Mouse (Mus musculus): ENCODE data around the gene Chrdl2.
"Not testable (repeated sequence)": the region's sequence is repeated elsewhere in the genome, so short reads cannot be mapped to it uniquely, and the experiment has no call there.

Gene Chrdl2

DNA sequence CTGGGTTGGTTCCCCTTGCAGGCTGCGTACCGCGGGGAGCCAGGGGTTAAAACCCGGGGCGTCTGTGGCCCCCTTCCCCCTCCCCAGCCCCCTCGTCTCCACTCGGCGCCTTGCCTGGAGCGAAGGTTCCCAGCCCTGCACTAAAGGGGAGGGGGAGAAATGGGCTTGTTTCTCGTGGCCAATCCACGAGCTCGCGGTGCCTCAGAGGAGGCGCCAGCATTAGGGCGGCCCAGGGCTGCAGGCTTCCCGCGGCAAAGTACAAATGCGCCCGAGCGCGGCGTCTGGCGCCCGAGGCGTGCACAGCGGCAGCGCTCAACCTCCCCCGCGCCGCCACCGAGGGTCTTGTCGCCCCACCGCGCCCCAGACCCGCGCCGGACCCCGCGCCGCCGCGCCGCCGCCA is at the start of gene Chrdl2:
Gene Chrdl2 (plus strand): TSS at position 383 of the 400 bp plus-strand sequence.
- no peak for DNase-seq (ENCODE audit: low spot score in 2 of 2)

DNA sequence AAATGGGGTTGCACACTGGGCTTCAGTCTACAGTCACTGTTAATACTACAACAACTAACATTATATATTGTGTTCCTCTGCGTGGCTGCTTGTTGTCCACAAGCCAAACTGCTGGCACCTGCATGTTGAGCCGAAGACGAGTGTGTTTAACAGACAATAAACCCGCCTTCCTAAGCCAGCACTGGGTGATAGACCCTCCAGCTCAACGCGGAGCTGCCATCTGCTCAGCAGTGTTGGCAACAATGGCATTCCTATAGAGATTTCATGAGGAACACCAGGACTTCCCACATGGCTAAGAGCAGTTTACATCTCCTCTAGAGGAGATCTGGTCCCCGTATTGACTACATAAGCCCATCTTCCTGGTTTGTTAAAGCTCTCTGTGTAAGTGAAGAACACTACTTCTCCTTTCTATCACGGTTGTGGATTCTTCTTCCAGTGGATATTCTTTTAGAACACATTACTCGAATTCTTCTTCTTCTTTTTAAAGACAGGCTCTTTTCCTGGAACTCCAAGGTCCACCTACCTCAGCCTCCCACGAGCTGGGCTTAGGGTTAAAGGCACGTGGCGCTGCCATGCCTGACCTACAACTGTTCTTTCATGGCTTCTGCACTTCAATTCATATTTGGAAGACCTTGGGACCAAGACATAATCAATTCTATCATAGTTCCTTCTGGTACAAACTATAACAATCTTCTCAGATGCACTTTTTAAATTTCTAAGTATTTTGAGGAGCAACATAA is 48.6 kb upstream of the Chrdl2 start:
- DNase-seq (ENCODE audit: low spot score in 2 of 2): no peak

DNA sequence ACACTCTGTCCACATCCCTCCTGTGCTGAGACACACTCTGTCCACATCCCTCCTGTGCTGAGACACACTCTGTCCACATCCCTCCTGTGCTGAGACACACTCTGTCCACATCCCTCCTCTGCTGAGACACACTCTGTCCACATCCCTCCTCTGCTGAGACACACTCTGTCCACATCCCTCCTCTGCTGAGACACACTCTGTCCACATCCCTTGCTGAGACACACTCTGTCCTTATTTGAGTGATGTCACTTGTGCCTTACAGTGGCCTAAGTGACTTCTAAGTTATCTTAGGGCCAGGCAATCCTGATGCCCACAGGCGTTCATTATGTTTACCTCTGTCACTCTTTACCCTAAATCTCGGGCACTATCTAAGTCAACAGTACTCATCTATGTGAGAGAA is 45.4 kb upstream of the Chrdl2 start:
- DNase-seq (ENCODE audit: low spot score in 2 of 2): not testable (repeated sequence)

DNA sequence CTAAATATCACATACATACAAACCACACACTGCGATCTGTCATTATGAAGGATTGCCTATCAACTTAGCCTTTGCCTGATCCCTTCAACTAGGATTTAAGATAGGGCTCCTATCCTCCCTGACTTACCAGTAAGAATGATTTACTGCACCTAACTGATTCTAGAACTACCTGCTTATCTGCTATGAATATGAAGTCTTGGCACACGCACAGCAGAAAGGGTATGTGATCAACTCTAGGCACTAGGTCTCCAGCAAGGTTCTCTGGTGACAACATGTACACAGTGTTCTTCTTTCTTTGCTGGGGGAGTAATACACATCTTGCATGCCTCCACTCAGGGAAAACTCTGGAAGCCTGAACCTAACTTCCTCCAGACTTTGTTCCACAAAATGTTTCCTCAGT is 44.5 kb upstream of the Chrdl2 start:
- no peak for DNase-seq (ENCODE audit: low spot score in 2 of 2)

DNA sequence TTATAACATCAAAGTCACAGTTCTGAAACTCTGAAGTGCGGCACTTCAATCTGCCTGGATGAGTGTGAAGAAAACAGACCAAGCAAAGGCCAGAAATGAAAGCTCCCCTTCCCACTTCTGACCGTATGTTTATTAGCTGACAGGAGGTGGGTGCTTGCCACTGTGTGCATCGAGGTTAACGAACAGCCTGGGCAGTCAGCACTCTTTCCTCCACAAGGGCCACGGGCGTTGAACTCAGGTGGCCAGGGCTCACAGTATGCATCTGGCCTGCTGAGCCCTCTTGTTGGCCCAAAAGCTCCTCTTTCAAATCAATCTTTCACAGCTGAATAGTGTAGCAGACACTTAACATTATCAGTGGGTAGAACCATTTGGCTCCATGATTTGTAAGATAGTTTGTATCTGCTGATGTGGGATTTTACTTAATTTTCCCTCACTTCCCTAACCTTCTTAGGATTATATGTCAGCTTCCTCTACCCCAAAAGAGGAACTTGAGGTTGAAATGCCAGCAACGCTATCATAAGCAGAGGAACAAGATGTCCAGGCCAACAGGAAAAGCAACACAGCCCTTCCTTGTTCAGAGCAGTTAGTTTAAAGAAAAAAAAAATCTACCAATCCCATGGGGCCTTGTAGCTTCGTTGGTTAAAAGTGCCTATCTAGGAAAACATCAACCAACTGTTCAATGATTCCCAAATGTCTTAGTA is 43.3 kb upstream of the Chrdl2 start:
- no peak for DNase-seq (ENCODE audit: low spot score in 2 of 2)

DNA sequence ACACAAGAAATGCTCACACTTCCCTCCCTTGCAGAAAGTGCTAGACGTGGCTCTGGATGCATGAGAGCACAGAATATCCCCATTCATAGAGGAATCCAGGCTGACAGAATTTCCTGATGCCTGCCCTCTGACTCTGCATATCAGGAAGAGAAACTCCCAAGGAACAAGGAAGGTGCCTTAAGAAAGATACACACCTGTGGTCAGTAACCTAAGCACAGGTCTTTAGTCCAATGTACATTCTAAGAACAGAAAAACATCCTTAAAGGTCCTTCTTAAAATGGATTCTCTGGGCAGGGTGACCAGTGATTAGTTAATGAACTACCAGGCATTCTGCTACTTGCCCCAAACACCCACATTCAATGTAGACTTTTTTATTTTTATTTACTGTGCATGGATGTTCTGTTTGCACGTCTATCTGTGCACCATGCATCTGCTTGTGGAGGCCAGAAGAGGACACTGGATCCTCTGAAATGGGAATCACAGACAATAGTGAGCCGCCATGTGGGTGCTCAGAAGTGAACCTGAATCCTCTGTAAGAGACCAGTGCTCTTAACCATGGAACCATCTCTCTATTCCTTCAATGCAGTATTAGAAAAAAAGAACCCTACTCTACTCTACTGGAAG is 42.6 kb upstream of the Chrdl2 start:
- no peak for DNase-seq (ENCODE audit: low spot score in 2 of 2)

DNA sequence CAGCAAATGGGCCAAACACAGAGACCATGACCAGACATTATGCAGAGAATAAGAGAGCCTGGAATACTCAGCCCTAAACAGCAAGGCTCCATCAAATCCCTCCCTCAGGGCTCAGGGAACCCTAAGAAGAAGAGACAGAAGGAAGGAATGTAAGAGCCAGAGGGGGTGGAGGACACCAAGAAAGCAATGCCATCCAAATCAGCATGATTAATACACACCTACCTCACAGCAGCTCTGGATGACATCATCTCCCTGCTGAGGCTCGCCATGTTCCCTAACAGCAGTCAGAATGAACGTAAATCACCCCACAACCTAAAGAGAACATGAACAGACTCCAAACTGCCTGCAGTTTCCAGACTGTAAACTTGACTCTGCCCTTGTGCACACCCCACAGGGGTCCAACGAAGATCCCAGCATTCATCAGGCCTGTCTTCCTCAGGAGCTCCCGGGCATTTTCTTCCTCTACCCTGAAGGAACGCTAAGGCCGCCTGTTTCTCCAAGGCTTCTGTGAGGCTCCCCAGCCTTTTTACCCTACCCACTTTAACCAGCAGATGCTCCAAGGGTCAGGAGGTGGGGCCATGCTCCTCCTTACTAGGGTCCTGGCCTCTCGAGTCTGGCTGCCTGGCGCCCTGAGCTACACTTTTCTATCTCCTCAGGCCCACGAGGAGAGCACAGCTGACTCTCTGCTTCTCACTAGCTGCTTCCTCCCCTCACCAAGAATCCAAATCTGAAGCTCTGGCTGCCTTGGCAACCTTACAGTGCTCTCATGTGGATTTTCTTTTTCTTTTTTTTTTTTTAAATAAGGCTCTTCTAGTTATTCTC is 40.7 kb upstream of the Chrdl2 start:
- DNase-seq (ENCODE audit: low spot score in 2 of 2): no peak

DNA sequence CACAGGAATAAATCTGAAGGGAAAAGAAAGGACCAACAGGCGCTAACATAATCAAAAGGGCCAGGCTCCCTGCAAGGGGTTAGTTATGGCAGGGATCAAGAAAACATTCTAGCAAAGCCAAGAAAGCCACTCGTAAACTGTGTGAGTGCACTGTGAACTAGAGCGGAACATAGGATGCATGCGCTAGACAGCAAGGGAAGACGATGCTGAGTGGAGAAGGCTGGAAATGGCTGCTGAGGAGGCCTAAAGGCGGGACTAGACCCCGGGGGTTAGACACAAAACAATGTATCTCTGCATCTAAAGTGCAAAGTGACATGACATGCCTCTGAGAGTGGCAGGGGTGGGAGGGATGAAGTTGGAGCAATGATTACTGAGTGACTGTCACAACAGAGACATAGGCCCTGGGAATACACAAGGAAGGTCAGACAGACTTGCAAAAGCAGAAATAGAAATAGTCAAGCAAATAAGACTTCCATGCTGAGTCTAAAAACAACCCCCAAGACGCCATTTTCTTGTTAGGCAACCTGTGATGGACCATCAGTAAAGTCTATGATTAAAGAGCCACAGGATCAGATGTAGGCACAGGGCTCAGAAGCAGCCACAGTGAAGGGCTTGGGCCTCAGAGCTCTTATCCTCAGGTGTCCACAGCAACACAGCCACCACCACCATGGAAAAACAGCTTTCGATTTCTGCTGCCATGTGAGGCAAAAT is 39.8 kb upstream of the Chrdl2 start:
- DNase-seq (ENCODE audit: low spot score in 2 of 2): no peak

DNA sequence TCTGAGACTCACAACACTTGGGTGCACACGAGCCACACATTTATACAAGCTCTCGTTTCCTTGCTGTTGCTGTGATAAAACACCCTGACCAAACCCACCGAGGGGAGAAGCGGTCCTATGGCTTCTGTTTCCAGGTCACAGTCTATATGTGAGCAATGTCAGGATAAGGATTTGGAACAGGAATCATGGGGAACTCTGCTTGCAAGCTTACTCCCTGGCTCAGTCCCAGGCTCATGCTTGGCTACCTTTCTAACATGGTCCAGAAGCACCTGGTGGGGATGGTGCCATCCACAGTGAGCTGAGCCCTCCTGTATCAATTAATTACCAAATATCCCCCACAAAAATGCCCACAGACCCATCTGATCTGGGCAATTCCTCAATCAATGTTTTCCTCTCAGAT is 36.8 kb upstream of the Chrdl2 start:
- no peak for DNase-seq (ENCODE audit: low spot score in 2 of 2)

DNA sequence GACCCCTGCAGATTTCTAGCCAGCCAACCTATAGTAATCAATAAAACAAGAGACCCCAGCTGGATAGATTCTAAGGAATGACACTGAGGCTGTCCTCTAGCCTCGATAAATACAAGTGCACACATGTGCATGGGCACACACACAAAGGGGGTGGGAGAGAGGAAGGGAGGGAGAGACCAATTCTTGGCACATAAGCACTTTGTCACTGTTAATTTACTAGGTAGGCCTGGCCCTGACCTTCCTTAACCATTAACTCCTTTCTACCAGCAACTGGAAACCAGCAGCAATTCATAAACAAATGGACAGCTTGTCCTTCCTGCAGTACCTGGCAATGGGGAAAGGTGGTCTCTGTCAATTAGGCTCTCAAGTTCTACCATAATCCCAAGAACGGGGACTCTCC is 34.0 kb upstream of the Chrdl2 start:
- DNase-seq (ENCODE audit: low spot score in 2 of 2): no peak

DNA sequence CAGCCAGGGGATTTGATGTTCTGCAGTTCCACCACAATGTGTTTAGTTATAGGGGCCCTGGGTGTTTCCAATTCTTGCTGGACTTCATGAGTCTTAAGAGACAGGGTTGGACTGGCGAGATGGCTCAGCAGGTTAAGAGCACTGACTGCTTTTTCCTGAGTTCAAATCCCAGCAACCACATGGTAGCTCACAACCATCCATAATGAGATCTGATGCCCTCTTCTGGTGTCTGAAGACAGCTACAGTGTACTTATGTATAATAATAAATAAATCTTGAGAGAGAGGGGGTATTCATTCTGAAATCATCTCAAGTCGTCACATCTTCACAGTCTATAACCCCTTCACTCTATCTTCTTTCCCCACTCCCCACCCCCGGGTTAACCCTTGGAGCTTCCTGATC is 33.1 kb upstream of the Chrdl2 start:
- DNase-seq (ENCODE audit: low spot score in 2 of 2): not testable (repeated sequence)

DNA sequence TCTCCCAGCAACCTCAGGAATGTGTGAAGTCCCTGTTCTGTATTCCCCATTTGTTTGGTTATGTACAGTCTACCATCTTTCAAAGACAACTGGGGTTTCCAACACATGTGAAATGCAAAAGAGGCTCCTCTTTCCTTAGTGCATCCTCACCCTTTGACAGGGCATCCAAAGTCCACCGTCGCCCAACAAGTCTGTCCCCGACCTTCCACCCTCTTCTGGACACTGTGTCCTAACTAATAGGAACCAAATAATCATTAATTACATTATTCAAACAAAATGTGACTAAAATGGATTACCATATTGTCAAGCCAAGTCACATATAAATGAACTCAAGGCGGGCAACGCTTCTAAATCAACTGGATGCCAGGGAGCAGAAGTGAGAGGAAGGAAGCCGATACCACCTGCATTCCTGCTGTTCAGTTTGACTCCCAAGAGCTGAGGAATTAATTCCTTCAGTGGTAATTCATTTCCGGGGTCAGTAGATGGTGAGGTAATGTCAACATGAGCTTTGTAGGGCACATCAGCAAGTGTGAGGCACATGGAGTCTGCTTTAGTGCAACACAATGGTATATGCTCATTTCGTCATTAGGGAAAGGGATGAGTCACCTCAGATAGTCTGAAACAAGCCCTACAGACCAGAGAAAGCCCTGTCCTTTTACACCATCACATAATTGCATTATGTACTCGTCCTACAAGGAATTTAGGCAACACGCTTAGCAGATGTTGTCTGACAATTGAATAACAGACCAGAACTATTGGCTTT is 31.6 kb upstream of the Chrdl2 start:
- no peak for DNase-seq (ENCODE audit: low spot score in 2 of 2)

DNA sequence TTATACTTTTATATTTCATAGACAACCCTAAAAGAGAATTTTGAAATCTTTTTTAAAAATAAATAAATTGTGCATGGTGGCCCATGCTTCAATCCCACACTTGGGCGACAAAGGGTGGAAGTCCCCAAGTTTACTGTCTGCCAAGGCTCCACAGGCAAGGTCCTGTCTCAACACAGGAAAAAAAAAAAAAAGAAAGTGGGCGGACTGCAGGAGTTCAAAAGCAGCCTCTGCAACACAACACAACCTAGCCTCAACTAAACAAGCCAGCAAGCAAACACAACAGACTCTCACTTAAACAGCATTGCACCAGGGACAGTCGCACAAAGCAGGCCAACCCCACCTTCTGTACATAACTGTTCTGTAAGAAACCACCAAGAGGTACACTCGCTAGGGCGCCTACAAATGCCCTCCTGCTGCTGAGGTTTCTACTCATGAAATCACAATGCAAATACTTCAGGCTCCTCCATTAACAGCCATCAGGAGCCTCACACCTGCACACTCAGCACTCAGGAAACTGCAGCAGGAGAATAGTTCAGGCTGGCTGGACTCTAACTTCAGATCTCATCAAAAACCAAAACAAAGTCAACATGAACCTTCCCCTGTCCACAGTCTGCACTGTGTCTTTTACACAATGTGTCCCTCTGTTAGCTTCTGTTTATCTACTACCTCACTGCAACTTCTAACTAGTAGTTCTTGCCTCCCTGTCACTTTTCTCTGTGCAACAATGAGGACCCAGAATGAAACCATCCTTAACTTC is 30.0 kb upstream of the Chrdl2 start:
- DNase-seq (ENCODE audit: low spot score in 2 of 2): no peak

DNA sequence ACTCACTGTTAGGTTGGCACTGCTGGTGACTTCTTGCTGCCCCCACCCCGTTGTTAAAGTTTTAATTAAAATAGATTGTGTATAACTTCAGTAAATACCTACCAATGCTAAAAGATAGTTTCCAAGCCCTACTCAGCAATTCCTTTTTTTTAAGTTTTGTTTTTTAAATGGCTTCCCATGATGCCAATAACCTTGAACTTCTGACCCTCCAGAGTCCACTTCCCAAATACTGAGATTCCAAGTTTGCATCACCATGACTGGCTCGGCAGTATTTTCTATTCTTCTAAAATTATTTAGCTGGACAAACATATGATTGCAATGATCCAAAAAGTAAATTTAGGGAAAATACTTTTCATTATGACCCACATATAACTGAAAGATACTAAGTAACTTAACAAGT is 27.9 kb upstream of the Chrdl2 start:
- DNase-seq (ENCODE audit: low spot score in 2 of 2): no peak

DNA sequence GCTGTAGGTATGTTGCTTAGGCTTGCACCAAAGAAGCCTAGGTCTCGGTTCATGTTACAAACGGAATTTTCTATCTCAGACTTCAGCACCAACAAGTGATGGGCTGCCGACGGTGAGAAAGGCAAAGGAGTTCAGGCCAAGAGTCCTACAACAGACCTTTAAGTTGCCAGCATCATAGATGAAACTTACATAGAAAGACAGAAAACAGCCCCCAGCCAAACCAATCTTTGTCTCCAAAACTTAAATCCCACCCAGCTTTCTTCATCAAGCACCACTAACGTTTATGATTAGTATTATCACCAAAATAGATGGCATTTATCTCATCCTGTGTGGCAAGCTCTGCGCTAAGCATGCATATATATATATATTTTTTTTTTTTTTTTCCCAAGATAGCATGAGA is 26.9 kb upstream of the Chrdl2 start:
- no peak for DNase-seq (ENCODE audit: low spot score in 2 of 2)

DNA sequence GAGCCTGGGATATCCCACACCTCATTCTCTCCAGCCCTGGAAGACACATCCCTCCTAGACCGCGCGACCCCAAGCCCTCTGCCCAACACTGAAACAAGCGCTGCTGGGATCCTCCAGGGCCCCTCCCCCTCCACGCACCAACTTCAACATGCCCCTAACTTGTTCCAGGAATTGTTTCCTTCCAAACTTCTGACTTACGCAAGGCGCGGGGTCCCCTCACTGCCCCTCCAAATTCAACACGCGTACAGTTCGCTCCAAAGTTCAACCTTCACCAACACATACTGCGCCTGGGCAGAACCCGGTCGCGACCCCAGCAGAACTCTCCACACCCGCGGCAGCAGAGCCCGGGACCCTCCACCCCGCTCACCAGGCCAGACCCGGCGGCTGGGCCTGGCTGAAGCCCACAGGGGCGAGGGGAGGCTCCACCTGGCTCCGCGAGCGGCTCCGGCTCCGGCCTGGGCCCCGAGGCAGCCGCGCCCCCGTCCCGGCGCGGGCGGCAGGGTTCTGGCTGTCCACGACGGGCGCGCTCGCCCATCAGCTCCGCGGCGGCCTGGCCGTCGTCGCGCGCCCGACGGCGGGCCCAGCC is 26.3 kb upstream of the Chrdl2 start:
- no peak for DNase-seq (ENCODE audit: low spot score in 2 of 2)

DNA sequence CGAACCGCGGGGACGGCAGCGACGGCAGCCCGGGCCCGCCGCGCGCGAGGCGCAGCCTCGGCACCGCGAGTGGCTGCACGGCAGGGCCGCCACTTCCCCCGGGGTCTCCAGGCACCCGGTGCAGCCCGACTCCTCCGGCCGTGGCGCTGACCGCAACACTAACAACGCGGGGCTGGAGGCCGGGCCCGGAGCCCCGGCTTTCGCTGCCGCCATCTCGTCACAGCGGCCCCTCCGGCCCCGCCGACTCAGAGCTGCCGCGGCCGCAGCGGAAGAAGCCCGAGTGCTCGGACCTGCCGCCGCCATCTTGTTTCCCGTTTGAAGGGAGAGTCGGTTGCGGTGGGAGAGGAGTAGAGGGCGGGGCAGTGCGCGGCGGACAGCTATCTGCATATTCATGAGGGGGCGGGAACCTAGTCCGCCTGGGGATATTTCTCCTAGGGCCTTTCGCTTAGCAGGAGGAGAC is 25.8 kb upstream of the Chrdl2 start, which contains the start of gene Rnf169:
Gene Rnf169 (minus strand): TSS at position 317 of the 460 bp plus-strand sequence.
- DNase-seq (ENCODE audit: low spot score in 2 of 2): peak; percentile 76 to 84

DNA sequence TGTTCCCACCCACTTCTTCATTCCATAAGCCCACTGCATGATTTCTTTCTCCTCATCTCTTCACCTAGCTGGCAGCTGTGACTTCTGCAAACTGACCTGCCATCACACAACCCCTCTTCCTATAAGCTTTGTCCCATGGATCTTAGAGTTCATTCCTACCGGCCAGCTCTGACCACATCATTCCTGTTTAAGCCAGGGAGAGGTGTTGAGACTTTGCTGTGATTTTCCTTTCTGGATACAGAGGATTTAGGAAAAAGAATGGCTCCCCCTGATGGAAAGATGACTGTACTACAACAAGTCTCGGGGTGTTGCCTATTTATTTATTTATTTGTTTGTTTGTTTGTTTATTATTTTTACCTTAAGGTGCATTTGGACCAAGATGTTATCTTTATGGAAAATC is 24.7 kb upstream of the Chrdl2 start:
- DNase-seq (ENCODE audit: low spot score in 2 of 2): no peak
